Mouse (Mus musculus) embryo, embryonic 11.5 days (tissue): ENCODE data around the gene Pcbp2.

Source experiments
- DNase-seq: peaks from one replicate; pipeline ENCODE4 v3.0.0-alpha.2; 2012; ENCODE audit warnings: low read depth, low spot score

Pcbp2 gene

DNA sequence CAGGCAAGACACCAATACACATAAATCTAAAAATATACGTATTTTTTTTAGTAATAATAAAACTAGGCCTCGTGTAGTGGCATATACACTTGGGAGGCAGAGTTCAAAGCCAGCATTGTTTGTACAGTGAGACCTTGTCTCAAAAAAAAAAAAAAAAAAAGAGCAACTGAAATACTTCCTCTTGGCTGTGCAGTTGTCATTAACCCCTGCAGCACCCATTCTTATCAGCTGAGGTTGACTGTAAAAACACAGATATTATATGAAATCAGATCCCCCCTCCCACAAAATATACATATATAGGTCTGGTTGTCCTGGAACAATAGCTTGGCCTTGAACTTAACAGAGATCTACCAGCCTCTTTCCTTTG lies 36.1 kb downstream of the Pcbp2 start:
- no peak for DNase-seq

DNA sequence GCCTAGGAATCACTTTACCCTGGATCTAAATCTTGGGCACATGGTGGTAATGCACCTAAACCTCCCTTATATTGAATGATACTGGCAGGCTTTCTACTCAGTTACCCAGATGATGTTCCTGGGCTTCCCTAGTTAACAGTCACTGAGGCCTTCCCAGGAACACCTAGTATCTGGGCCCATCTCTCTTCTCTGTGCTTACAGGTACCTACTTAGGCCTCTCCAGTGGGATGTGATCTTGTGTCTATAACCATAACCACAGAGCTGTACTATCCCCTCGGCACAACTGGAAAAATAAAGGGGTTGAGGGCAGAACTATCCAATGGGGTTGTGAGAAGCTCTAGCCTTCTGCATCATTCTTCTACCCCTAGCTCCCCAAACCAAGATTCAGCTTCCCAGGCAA lies 36.5 kb downstream of the Pcbp2 start:
- DNase-seq = no peak

DNA sequence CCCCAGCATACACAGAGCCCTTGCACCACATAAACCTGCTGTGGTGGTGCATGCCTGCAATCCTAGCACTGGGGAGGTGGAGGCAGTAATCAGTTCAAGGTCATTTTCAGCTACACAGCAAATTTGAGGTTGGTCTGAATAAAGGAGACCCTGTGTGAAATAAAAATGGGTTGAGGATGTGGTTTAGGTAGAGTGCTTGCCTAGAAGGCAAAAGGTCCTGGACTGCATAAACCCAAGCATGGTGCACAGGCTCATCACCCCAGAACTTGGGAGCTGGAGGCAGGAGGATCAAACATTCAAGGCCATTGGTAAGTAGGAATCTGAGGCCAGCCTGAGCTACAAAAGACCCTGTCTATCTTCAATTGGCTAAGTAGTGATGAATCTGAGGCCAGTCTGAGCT lies 37.2 kb downstream of the Pcbp2 start:
- DNase-seq = no peak

DNA sequence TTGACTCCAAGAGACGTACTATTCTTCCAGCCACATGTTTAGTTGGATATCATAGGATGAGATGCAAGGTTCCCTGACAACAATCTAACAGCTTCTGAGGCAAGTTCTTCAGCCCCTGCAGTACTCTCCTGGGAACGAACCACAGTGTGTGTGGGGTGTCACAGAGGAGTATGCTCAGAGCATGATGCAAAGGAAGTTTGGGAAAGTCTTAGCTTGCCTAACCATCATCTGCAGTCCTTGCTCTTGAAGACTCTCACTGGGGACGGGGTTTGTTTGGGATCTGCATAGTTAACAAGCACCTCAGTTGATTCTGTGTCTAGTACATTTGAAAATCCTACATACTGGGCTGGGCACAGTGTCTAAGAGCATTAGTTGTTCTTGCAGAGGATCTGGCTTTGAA lies 38.0 kb downstream of the Pcbp2 start:
- no peak for DNase-seq

DNA sequence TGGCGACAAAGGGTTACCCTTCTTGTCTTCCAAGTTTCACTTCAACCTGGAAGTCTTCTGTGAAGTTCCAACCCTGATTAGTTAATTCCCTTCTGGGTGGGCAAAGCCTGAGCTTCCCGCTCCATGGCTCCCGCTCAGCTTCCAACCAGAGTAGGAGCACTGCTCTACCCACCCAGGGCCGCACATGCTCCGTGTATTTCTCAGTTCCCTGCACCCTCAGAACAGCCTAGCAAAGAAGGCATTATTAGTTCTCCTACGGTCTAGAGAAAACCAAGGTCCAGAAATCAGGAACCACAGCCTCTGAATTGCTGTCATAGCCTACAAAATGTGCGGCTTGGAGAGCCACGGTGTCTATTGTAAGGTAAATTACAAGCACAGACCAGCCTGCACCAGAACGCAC lies 39.8 kb downstream of the Pcbp2 start:
- no peak for DNase-seq

DNA sequence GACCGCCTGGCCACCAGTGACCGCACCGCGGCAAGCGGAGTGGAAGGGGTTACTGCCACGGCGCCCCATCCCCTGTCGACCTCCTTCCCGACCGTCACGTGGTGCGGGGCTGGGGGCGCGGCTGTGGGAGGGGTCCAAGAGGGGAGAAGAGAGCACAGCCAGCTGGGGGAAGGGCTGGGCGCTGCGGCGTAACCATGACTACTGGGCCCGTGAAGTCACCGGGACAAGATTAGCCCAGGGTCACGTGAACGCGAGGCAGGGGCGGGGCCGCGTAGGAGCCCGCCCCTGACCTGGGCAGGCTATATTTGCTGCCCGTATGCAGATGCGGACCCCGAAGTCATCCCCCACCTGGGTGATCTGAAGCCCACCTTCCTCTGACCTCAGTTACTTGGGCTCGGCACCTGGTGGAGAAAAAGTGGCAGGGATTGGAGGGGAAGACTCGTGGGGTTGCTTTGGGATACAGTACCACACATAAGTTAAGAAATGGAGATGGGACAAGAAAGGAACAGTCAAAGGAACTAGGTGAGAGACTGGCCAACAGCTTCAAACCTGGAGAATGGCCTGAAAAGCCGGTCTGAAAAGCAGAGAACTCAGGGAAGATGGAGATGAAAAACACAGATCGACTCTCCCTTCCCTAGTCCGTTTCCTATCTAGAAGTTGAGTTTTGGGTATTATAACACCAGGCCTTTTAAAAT lies 40.4 kb downstream of the Pcbp2 start:
- peak; percentile 91 for DNase-seq

DNA sequence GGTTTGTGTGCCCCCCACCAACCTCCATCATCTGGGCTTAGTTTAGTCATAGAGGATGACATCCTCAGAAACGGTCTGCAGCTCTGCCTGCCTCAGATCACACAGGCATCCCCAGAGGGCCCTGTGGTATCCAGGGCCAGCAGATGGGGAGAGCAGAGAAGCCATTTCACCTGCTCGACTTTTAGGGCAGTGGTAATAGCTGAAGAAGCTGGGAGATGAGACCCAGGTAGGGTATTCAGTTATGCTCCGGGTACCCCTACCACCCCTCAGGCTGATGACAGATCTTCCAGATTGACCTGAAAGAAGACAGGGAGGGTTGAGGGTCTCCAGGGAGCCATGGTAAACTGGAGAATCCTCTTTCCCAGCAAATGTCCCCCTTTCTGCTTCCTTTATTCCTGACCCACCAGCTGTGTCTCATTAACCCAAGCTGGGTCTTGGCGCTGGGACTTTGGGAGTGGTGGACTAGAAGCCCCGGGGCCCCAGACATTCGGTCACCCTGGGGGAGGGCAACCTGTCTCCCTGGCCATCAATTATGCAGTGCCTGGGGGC lies 41.0 kb downstream of the Pcbp2 start:
- DNase-seq = no peak

DNA sequence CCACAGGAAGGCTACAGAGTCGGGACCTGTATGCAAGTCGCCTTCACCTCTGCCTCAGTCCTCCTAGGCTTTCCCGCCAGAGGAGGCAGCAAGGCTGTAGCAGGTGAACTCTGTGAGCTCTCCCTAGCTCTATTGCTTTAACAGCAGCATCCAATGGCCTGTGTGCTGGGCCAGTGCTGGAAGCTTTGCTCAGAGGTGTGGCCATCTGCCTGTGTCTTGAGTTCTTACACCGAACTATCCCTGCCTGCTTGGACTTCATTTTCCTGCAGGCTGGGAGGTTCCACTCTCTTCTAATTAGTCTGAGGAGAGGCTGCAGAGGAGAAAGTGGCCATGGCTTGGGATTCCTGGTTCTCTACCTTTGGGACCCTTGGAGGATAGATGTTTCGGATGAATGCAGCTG lies 41.7 kb downstream of the Pcbp2 start:
- DNase-seq = no peak

DNA sequence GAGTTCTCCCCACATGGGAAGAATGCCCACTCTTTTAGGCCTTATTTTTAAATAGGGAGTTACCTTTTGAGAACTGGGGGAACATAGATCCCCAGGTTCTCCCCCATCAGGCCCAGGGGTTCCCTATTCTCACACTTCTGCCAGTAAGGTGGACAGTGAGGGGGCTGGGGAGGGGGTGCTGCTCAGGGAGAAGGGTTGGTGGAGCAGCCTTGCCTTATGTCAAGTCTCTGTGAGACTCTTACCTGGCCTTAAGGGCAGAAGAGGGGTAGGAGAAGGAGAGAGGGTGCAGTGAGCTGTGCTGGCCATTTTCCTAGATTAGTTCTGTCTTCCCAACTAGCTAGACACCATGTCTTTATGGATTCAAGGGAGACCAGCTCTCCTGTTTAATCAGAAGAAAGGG lies 42.1 kb downstream of the Pcbp2 start:
- no peak for DNase-seq

DNA sequence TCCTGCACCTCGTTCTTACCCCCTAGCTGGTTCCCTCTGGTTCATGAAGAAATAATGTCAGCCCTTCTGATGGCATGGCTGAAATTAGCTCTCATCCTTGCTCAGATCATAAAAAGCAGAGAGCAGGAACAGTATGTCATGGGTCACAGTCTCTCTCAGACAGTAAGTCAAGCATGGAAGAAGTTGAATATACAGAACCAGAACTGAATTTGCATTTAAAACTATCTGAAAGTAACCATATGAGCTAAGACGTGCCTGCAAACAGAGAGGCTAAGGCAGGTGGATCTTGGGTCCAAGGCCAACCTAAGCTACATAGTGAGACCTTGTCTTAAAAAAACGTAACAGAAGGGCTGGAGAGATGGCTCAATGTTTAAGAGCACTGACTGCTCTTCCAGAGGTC lies 42.7 kb downstream of the Pcbp2 start:
- DNase-seq = no peak

DNA sequence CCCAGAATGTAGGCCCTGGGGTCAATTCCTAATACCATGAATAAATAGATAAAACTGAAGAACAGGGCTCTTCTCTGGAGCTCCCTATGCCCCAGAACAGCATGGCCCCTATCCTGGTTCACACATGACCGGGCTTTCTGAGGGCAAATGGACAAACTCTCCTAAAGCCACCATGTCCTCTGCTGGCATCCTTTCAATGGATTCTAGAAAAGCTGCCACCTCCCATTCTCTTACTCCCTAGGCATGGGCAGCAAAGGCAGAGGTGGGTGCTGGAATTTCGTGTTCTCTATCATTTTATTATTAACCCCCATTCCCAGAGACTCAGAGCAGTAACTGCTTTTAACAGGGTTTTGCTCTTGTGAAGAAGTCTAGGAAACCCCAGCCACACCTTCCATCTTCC lies 44.9 kb downstream of the Pcbp2 start:
- no peak for DNase-seq

DNA sequence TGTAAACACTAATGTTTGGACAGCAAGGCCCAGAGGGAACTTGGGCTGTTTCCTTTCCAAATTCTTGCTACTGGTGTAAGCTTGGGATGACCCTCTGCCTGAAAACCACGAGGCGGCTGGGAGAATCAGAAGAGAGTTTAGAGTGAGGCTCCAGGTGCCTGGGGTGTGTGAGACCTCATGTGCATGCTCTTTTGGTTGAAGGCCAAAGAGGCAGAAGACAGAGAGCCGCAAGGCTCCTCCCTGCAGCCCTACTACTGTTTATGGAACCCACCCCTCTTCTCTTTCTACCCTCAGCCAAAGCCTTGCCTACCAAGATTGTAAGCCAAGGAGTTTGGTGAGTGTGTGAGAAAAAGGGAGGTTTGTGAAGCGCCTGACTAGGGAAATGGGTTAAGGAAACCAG lies 45.5 kb downstream of the Pcbp2 start:
- DNase-seq = no peak

DNA sequence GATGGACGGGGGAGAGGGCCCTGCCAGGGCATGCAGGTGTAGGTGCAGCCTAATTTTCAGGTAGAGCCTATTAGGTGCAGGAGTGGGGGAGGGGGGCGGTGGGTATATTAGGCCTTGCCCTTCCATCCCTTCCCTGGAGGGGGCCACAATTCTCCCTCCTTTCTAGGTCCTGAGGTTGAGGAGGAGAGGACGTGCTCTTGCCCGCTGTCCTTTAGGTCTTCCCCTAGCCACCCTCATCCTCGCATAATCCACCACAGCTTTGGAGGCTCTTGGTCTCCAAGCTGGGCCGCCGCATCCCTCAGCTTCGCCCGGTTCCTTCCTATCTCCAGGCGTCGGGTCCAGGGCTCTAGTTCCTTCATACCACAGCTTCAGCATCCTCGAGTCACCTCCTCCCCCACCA lies 46.0 kb downstream of the Pcbp2 start:
- DNase-seq = no peak

DNA sequence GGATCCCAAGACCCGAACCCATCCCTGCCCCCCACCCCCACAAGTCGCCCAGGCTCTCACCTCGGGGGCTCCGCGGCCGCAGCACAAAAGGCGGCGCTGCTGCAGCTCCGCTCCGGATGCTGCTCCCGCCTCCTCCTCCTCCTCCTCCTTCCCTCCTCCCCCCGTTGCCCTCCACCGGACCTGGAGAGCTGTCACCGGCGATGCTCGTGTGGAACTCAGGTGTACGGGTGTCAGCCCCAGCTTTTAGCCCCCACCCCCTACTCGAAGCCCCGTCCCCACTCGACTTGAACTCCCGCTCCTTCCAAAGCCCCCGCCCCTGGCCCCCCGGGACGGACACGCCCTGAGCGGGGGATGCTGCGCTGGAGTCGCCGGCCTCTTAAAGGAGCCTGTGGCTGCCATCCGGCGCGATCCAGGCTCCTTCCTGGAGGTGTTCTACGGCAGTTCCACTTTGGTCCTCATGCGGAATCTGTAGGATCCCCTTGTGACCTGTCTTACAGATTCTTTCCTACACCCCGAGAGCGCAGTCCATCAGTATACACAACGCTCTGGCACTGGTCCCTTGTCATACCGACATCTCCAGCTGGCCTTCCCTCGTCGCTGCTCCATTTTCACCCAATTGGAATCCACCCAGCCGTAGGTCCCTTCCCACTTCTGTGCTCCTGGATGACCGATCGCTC lies 46.5 kb downstream of the Pcbp2 start, which contains the start of gene Map3k12:
Gene Map3k12 (minus strand): TSS at position 337 of the 677 bp plus-strand sequence.
- no peak for DNase-seq

DNA sequence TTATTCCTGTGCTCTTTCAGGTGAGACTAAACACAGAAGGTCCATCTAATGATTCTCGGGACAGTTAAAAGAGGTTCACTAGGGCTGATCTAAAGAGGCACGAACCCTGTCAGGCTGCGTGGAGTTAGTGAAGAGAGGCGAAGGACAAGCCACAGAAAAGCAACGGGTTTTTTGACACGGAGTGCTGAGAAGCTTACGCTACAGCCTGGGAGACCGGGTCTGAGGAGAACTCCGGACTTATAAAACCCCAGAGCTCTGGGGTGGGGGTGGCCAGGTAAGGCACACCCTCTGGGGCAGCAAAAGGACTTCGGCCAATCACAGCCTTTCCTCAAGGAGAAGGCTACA lies 47.3 kb downstream of the Pcbp2 start:
- DNase-seq = no peak

DNA sequence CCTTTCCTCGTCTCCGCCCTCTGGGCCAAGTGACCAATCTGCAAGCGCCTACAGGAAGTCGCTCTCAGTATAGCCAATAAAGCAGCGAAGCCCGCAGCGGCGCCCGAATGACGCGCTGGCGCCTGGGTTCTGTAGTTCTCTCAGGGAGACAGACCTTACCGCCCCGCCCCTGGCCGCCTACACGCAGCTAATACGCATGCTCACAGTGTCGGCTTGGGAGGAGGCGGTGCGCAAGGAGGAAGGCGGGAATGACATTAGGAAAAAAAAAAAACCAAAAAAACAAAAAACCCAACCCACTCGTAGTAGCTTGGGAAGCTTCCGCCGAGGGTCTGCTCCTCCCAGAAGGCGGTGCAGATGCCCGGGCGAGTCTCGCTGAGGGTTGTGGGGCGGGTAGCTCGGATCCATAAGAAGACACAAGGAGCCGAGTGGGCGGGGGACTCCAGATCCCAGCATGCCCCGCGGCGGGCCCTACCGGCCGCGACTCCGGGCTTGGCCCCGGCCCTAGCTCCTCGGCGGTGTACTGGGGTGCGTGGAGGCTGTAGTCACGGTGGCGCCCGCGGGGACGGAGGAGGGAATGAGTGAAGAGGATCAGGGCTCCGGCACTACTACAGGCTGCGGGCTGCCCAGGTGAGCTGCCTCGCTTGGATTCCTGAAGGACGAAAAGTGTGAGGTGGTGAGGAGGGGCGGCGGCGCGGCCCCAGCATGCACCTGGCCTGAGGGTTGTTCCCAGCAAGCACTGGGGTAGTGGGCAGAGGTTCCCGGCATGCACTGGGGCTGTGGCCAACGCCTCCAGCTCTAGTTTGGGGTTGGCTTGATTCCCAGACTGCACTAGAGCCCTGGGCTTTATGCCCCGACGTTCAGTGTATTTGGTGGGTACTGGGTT lies 47.9 kb downstream of the Pcbp2 start, which contains the start of gene Tarbp2:
Gene Tarbp2 (plus strand): TSS at position 217 of the 883 bp plus-strand sequence.
- peak; percentile 99 for DNase-seq

DNA sequence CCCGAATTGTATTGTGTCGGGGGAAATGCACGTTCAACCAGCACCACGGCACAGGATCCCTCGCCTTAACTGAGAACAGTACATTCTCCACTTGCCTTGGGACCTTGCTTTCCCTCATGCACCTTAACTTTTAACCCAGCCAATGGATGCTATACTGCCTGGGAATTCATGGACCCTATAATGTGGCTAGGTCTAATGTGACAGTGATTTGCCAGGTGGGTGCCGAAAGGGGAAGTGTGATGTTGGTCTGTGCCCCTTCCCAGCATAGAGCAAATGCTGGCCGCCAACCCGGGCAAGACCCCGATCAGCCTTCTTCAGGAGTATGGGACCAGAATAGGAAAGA lies 48.5 kb downstream of the Pcbp2 start:
- no peak for DNase-seq

DNA sequence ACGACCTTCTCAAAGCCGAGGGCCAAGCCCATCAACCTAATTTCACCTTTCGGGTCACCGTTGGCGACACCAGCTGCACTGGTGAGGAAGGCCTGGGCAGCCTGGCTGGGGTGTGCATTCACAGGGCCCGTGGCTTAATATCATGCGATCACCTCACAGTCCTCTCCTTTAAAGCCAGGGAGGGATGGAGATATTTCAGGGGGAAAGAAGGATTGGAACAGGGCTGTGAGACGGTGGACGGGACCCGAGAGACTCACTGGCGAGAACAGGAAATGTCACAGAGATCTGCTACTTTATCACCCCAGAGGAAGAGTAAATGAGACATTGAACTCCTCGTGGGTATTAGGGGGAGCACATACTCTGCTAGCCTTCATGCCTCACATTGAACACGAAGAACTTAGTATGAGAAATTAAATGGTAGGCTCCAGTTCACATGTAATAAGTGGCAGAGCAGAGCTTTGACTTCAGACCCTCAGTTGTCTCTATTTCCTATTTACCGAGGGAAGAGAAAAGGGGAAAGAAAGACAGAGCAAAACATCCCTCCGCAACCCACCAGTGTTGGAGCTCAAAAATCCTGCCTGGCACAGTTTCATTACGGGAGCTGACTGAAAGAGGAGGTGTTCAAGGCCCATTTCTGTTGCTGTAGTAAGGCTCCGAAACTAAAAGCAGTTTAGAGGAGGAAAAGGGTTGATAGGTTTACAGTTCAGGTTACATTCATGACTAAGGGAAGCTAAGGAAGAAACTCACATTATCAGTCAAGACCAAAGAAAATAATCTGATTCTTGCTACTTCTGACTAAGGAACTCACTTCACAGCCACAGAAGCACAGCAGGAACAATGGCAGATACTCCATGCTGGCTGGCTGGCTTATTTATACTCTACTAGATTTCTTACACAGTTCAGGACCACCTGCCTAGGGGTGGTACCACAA lies 49.1 kb downstream of the Pcbp2 start:
- no peak for DNase-seq

DNA sequence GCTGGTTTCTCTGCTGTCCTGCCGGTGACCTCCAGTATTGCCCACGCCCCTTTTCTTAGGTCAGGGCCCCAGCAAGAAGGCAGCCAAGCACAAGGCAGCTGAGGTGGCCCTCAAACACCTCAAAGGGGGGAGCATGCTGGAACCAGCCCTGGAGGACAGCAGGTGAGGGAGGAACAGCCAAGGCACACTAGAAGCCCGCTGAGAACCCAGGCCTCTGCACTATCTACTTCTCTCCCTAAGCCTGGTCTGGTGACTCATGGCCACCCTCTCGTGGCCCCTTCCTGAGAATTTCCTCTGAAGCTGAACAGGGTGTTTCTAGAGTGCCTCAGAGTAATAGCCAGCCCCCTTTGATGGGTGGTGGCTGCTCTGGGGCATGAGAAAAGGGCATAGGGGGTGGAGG lies 50.1 kb downstream of the Pcbp2 start:
- no peak for DNase-seq

DNA sequence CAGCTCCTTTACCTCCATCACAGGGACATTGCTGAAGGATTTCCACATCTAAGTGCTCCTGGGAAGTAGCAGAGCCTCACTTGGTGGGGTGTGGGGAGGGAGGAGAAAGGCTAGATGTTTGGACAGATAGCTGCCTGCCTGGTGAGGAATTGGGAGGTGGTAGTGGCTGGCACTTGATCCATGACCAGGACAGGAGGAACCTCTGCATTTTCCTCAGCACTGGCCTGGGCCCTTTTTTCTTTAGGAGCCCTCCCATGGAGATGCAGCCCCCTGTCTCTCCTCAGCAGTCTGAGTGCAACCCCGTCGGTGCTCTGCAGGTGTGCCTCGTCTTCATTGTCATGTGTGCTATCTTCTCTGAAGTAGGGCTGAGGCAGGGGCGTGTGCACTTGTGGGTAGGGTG lies 51.1 kb downstream of the Pcbp2 start:
- DNase-seq = no peak

DNA sequence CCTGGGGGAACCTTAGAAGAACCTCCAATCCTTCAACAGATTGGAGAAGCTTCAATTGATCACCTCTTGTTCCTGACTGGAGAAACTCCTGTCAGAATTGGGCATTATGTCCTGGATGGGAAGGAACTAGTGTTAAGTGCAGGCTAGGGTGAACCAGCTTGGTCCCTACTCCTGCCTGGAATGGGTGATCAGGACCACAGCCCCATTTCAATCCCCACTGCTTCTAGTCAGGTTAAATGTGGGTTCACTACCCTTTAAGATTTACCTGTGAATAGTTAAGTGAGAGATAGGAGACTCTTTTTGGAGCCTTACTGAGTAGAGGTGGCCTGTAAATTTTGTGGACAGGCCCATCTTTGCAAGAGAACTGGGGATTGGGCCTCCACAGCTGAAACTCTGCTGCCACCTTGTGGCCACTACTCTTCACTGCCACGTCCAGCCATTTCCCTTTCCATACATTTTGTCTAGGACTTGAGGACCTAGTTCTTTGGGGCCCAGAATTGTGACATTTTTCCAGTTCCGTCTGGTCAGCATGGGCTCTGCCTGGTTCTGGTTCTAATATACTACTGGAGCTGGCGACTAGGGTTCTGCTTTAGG lies 54.6 kb downstream of the Pcbp2 start, which contains the start of gene Npff:
Gene Npff (minus strand): TSS at position 51 of the 594 bp plus-strand sequence.
- DNase-seq = peak; percentile 62
